Mouse (Mus musculus): ENCODE data around the gene Paqr5.
A peak's percentile ranks its signal among the peaks of the same experiment; 100 is the strongest.

Paqr5 gene

GRCm38 (mm10) chr9:62013316-62014097 is 13.1 kb downstream of the Paqr5 start:
- DNase-seq (ENCODE audit: extremely low read depth, low read depth, low spot score), result no peak

DNA sequence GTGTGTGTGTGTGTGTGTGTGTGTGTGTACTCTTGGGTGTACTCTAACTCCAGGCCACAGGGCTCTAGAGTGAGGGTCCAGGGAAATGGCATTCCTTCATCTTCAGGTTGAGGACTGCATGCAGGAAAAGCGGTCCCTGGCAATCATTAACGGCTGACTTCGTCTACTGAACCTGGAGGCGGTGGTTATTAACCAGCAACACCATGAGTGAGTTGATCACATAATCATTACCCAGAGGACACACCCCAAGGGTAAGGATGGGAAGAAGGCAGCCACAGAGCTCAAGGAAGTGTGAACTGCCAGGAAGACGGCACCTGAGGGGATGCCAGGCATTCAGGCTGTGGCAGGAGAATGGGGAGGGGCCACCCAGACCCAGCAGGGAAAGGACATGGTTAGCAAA is 18.3 kb downstream of the Paqr5 start:
- DNase-seq (ENCODE audit: extremely low read depth, low read depth, low spot score), result no peak

DNA sequence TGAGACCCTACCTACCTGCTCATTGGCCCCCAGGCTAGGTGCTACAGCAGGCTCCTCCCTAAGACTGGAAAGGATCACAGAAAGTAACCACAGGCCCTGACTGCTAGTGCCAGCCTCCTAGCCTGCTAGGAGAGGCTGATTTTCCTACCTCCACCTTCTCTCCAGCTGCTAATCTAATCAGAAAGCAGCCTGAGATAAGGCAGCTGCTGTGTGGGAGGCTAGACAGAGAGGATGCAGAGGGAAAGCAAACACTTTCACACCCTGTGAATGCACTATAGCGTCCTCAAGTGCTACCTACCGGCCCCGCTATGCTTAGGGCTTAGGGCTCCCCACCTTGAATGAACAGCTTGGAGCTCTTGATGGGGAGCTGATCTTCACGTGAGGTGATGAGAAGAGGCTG is 19.6 kb downstream of the Paqr5 start:
- DNase-seq (ENCODE audit: extremely low read depth, low read depth, low spot score), result no peak

GRCm38 (mm10) chr9:62003611-62004010 is 23.0 kb downstream of the Paqr5 start:
- DNase-seq (ENCODE audit: extremely low read depth, low read depth, low spot score), result no peak

DNA sequence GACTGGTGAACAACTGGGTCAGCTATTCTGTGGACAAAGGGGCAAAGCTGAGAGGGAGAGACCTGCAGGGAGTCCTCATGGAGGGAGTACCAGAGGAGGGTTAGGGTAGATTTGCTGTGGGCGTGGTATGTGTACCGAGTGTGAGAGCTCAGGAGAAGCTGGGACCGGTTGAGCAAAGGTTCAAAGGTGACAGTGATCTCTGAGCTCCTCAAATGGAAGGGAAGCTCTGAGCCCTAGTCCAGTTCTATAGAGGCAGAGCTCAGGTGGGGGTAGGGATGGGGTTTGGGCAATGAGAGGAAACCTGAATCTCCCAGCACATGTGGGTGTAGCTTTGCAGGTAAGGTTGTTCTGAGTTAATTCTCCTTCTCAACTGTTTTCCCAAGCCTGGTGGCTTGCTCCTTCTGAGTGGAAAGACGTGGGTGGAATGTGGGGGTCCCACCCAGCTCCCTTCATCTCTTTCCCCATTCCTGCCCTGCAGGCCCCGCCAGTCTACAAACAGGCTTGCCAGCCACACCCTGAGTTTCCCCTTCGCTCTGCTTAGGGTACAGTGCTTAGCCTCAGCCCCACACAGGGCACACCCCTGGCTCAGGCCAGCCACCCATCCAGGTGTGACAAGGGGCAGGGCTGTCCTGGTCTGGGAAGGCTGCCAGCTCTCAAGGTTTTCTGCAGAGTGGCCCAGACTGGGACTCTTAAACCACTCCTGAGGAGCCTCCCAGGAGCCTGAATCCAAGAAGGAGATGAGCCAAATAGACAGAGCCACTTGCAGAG is 26.8 kb downstream of the Paqr5 start:
- DNase-seq (ENCODE audit: extremely low read depth, low read depth, low spot score), result no peak

GRCm38 (mm10) chr9:61997860-61998259 is 28.8 kb downstream of the Paqr5 start:
- DNase-seq (ENCODE audit: extremely low read depth, low read depth, low spot score), result peak; percentile 82

- no peak for DNase-seq (ENCODE audit: extremely low read depth, low read depth, low spot score)
Measured at GRCm38 (mm10) chr9:61991158-61991557, 35.5 kb downstream of the Paqr5 start.

DNA sequence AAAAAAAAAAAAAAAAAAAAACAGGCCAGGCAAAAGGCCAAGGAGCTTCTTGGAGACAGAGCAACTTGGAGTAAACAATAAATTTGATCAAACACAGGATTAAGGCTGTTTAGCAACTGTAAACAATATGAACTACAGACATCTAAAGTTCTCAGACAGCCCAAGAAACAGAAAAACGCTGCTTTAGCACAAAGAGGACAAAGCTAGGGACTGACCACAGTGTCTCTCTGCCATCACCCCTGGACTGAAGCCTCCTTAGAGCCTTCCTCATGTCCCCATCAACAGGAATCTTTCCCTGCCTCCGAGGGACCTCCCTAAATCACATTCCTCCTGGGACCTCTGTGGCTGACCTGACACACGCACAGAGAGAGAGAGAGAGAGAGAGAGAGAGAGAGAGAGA is 35.9 kb downstream of the Paqr5 start:
- no peak for DNase-seq (ENCODE audit: extremely low read depth, low read depth, low spot score)

DNA sequence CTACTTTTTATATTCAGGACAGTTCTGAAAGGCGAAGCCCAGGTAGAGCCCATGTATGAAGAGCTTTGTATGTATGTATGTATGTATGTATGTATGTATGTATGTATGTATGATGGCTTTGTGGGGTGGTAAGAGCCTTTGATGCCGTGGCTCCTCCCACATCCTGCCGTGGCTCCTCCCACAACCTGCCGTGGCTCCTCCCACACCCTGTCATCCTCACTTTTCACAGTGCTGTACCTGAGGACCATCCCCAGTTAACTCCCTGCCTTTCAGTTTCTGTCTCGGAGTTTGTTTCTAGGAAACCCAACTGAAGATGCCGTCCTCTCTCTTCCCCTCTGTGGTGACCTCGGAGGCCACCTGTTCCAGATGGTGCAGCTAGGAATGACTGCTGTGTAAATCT is 40.6 kb downstream of the Paqr5 start:
- DNase-seq (ENCODE audit: extremely low read depth, low read depth, low spot score), result no peak

DNA sequence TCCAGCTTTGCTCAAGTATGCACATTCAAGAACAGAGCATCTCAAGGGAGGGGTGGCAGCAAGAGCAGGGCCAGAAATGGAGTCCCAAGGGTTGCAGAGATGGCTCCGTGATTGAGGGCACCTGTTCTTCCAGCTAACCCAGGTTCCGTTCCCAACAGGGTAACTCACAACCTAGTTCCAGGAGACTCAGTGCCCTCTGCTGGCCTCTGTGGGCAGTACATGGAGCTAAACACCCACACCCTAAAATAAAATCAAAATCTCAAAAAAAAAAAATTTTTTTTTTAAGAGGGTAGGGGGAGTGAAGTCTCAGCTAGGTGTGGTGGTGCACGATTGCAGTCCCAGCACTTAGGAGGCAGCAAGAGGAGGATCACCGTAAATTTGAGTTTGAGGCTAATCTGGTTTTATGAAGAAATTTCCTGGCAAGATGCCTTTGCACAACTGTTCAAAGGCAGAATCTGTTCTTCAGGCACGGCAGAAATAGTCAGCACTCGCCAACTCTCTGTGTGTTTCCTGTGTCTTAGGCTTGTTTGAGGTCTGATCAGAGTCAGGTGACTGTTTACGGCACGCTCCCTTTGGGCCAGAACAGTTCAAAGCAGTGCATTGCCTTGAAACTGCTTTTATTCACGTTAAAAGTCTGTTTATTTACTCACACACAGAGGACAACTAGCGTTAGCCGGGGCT is 41.3 kb downstream of the Paqr5 start:
- DNase-seq (ENCODE audit: extremely low read depth, low read depth, low spot score), result no peak

DNA sequence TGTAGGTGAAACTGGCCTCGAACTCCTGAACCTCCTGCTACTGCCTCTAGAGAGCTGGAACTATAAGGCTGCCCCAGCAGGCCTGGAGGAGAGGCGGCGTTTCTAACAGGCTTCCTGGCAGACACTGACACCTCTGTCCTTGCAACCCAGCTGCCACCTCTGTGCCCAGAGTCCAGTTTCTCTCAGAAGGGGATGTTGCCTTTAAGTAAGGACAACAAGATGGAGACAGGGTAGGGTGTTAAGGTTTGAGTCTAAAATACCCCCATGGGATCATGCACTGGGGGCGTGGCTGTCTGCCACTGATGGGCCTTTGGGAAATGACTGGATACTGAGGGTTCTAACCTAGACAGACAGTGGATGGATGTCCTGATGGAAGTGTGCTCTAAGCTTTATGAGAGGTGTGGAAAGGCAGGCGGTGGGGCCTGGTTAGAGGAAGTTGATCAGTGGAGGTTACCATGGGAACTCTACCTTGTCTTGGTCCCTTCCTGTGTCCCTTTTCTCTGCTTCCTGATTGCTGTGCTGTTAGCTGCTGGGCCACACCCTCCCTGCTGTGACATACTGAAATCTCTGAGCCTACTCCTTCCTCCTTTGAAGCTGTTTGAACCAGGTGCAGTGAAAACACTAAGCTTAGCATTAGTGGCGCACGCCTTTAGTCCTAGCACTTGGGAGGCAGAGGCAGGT is 43.6 kb downstream of the Paqr5 start:
- no peak for DNase-seq (ENCODE audit: extremely low read depth, low read depth, low spot score)

DNA sequence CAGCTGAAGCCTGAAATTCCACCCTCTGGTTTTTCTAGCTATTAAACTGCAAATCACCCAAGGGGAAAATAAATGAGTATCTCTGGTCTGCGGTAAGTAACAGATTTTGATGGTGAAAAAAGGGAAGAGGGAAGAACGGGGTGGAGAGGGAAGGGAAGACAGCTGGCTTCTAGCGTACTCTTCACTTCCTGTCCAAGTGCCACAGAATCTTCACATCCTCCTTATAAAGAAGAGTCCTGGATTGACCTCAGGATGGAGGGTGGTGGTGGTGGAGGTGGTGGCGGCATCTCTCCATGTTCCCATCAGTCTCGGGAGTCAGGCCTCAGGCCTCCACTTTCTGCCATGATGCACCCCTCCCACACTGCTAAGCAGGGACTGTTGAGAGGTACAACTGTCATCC is 44.8 kb downstream of the Paqr5 start:
- no peak for DNase-seq (ENCODE audit: extremely low read depth, low read depth, low spot score)

GRCm38 (mm10) chr9:61979983-61980382 is 46.7 kb downstream of the Paqr5 start:
- DNase-seq (ENCODE audit: extremely low read depth, low read depth, low spot score), result no peak

DNA sequence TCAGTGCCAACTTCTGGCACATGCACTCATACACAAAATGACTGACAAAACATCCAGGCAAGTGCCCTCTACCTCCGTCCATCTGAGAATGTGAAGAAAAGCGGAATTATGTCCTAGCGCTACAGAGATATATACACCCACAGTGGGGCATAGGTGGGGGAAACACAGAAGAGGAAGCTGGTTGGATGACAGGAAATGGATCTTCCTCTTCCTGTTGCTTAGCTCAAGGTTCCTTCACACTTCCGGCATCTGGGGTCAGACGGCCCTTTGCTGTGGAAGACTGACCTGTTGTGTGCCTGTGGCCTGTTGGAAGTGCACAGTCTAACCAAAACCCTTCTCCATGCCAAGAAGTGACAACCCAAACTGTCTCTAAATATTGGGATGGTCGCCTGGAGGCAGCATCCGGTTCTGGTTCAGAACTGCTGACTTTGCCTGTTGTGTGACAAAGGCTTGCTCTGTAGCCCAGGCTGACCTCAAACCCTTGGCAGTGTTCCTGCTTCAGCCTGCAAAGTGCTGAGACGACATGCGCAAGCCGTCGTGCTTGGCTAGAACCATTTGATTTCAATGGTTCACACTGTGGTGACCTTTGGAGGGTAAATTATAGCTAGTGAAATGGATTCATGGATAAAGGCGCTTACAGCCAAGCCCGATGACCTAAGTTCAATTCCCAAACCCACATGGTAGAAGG is 49.3 kb downstream of the Paqr5 start:
- DNase-seq (ENCODE audit: extremely low read depth, low read depth, low spot score), result no peak

GRCm38 (mm10) chr9:61972031-61972430 is 54.6 kb downstream of the Paqr5 start:
- DNase-seq (ENCODE audit: extremely low read depth, low read depth, low spot score), result no peak

GRCm38 (mm10) chr9:61971045-61971444 is 55.6 kb downstream of the Paqr5 start:
- no peak for DNase-seq (ENCODE audit: extremely low read depth, low read depth, low spot score)

DNA sequence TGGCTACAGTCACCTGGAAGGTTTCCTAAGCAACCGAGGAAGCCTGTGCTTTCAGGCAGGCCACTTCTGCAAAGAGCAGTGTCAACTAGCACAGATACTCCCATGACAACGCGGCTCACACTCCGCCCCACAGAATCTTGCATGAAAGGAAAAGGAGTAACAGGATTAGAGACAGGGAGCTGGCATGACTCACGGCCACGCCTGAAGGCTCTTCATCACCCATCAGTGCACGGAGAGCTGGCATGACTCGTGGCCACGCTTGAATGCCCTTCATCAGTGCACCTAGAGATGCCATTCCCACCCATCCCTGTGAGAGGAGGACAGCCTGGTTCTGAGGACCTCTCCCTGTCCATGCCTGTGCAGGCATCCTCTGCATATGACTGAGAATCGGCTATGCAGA is 59.3 kb downstream of the Paqr5 start:
- DNase-seq (ENCODE audit: extremely low read depth, low read depth, low spot score), result no peak

GRCm38 (mm10) chr9:61965987-61966386 is 60.7 kb downstream of the Paqr5 start:
- DNase-seq (ENCODE audit: extremely low read depth, low read depth, low spot score), result no peak

GRCm38 (mm10) chr9:61965411-61965930 is 61.2 kb downstream of the Paqr5 start:
- DNase-seq (ENCODE audit: extremely low read depth, low read depth, low spot score), result no peak

DNA sequence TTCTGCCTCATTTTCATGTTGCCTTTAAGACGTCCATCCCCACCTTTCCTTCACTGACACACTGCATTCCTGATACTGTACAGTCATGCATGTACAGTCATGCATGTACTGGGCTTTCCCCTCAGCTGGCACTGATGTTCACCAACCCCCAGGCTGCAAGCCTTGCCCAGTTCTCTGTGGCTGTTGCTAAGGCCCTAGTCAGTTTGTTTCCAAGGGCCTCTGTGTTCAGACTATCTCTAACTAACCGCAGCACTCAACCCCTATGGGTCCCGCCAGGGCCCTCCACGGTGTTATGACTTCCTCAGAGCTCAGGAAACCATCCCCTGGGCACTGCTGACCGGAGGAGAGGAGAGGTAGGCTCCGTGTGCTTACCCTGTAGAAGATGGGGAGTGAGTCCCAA is 63.3 kb downstream of the Paqr5 start:
- no peak for DNase-seq (ENCODE audit: extremely low read depth, low read depth, low spot score)

DNA sequence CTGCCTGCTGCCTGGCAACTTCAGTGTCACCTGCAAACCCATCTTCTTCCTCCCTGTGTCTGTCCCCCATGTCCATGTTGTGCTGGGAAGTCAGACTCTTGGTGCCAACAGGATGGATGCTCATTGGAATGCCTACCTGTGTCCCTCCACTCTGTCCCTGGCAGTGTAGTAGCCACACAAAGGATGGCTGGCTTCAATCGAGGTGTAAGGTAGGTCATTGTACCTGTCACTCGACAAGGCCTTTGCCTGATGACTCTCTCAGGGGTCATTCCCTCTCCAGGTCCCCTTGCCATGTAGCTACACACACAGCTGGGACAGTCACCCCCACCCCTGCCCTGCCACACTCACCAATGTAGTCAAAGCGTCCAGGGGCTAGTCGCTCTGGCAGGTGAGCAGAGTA is 65.5 kb downstream of the Paqr5 start:
- DNase-seq (ENCODE audit: extremely low read depth, low read depth, low spot score), result no peak
